Mouse (Mus musculus): ENCODE data around the gene Pla2g4e. TPM values are rescaled to one million over a fixed set of nuclear protein-coding genes. Genes with fewer than 3 reads are reported as not detected.

The Pla2g4e gene
- total RNA-seq (2021) (1 to 10 TPM; 3.5 to 4.0 TPM), polyA plus RNA-seq (2012; rRNA removed) (5.9 and 8.4 TPM in 2 replicates)
- long read RNA-seq, full-length matches to known transcripts: 1 of 5 reads
- long read RNA-seq, partial matches to known transcripts: 2 of 5 reads
- long read RNA-seq, other reads (novel, unspliced or antisense): 2 of 5 reads

GRCm38 (mm10) chr2:120244679-120245420 lies at the start of gene Pla2g4e:
Gene Pla2g4e, minus strand, starts transcription at chr2:120245335.
- intact Hi-C loops (cut with DNase I): no loop called here
- WGBS: 3% methylated on average over 27 of the region's 27 CpGs
- peak within 1 kb of the TSS; percentile 80 for H3K9ac ChIP-seq (ENCODE audit: low read depth, low read length)
- no peaks in the 10 kb centered on the region for H3K27me3 ChIP-seq (ENCODE audit: control insufficient read depth, insufficient read depth, low read length)
- peak; percentile 37 to 42 for DNase-seq
- H3K27ac ChIP-seq: peak within 1 kb of the TSS; percentile 69
- no peaks in the 10 kb centered on the region for H3K4me1 ChIP-seq (ENCODE audit: control insufficient read depth, insufficient read depth, low read length)
- no peaks in the 10 kb centered on the region for H3K36me3 ChIP-seq (ENCODE audit: control insufficient read depth, insufficient read depth, low read length)
- H3K4me3 ChIP-seq: peak within 1 kb of the TSS; percentile 36
- TF ChIP-seq POLR2A (IDR thresholded peaks at IDR 0.05; ENCODE audit: insufficient read depth, low read depth, low read length): peak; percentile 71
- no peak for TF ChIP-seq CTCF (IDR thresholded peaks at IDR 0.05)
- H3K79me2 ChIP-seq (replicated peaks; ENCODE audit: control insufficient read depth, insufficient read depth, low read length): no peaks in the 10 kb centered on the region

GRCm38 (mm10) chr2:120291471-120292078 lies 46.4 kb upstream of the Pla2g4e start:
- intact Hi-C loops (cut with DNase I): no loop called here
- WGBS: 77% methylated on average over 8 of the region's 9 CpGs

GRCm38 (mm10) chr2:120288995-120289394 lies 43.9 kb upstream of the Pla2g4e start, which contains the start of gene Pla2g4d:
Gene Pla2g4d, minus strand, starts transcription at chr2:120289197.
- Histone ChIP-seq H3K27ac (no peak within 1 kb of the TSS), H3K4me1 (ENCODE audit: control insufficient read depth, insufficient read depth, low read length) (no peaks in the 10 kb centered on the region), H3K4me3 (no peak within 1 kb of the TSS), H3K36me3 (ENCODE audit: control insufficient read depth, insufficient read depth, low read length) (no peaks in the 10 kb centered on the region), H3K27me3 (ENCODE audit: control insufficient read depth, insufficient read depth, low read length) (no peaks in the 10 kb centered on the region), H3K79me2 (replicated peaks; ENCODE audit: control insufficient read depth, insufficient read depth, low read length) (no peaks in the 10 kb centered on the region), H3K9ac (ENCODE audit: low read depth, low read length) (no peak within 1 kb of the TSS)
- TF ChIP-seq POLR2A (IDR thresholded peaks at IDR 0.05; ENCODE audit: insufficient read depth, low read depth, low read length) (no peak), CTCF (IDR thresholded peaks at IDR 0.05) (no peak)
- no peak for DNase-seq
- intact Hi-C loops (cut with DNase I): no loop called here
- 57% methylated on average over 5 of the region's 5 CpGs for whole genome bisulfite sequencing

More at GRCm38 (mm10) chr2:120291471-120292078, 46.4 kb upstream of the Pla2g4e start:
- Histone ChIP-seq H3K4me1 (ENCODE audit: control insufficient read depth, insufficient read depth, low read length) (no peaks in the 10 kb centered on the region), H3K27me3 (ENCODE audit: control insufficient read depth, insufficient read depth, low read length) (no peaks in the 10 kb centered on the region), H3K36me3 (ENCODE audit: control insufficient read depth, insufficient read depth, low read length) (no peaks in the 10 kb centered on the region), H3K79me2 (replicated peaks; ENCODE audit: control insufficient read depth, insufficient read depth, low read length) (no peaks in the 10 kb centered on the region), H3K4me3 (no peak overlapping the region), H3K27ac (no peak overlapping the region), H3K9ac (ENCODE audit: low read depth, low read length) (no peak overlapping the region)
- TF ChIP-seq EP300 (IDR thresholded peaks at IDR 0.05; ENCODE audit: insufficient read depth, low read depth, low read length): no peak
- no peak for TF ChIP-seq POLR2A (IDR thresholded peaks at IDR 0.05; ENCODE audit: insufficient read depth, low read depth, low read length)
- TF ChIP-seq CTCF (IDR thresholded peaks at IDR 0.05): no peak
- DNase-seq: no peak

- no peak for DNase-seq
- H3K27ac ChIP-seq: no peak overlapping the region
- H3K4me3 ChIP-seq: no peak overlapping the region
- TF ChIP-seq EP300 (IDR thresholded peaks at IDR 0.05; ENCODE audit: insufficient read depth, low read depth, low read length) (no peak), CTCF (IDR thresholded peaks at IDR 0.05) (no peak), POLR2A (IDR thresholded peaks at IDR 0.05; ENCODE audit: insufficient read depth, low read depth, low read length) (no peak)
- no peaks in the 10 kb centered on the region for H3K79me2 ChIP-seq (replicated peaks; ENCODE audit: control insufficient read depth, insufficient read depth, low read length)
- no peaks in the 10 kb centered on the region for H3K36me3 ChIP-seq (ENCODE audit: control insufficient read depth, insufficient read depth, low read length)
- no peaks in the 10 kb centered on the region for H3K4me1 ChIP-seq (ENCODE audit: control insufficient read depth, insufficient read depth, low read length)
- H3K27me3 ChIP-seq (ENCODE audit: control insufficient read depth, insufficient read depth, low read length): no peaks in the 10 kb centered on the region
- intact Hi-C loops (cut with DNase I): no loop called here
- WGBS: 81% methylated on average over 3 of the region's 3 CpGs
- no peak overlapping the region for H3K9ac ChIP-seq (ENCODE audit: low read depth, low read length)
Observed at GRCm38 (mm10) chr2:120288401-120288800, 43.3 kb upstream of the Pla2g4e start.

- Histone ChIP-seq H3K79me2 (replicated peaks; ENCODE audit: control insufficient read depth, insufficient read depth, low read length) (no peaks in the 10 kb centered on the region), H3K36me3 (ENCODE audit: control insufficient read depth, insufficient read depth, low read length) (no peaks in the 10 kb centered on the region), H3K27me3 (ENCODE audit: control insufficient read depth, insufficient read depth, low read length) (no peaks in the 10 kb centered on the region), H3K27ac (no peak overlapping the region), H3K9ac (ENCODE audit: low read depth, low read length) (no peak overlapping the region), H3K4me1 (ENCODE audit: control insufficient read depth, insufficient read depth, low read length) (no peaks in the 10 kb centered on the region), H3K4me3 (no peak overlapping the region)
- WGBS: 67% methylated on average over 4 of the region's 4 CpGs
- DNase-seq: no peak
- TF ChIP-seq POLR2A (IDR thresholded peaks at IDR 0.05; ENCODE audit: insufficient read depth, low read depth, low read length): no peak
- no peak for TF ChIP-seq EP300 (IDR thresholded peaks at IDR 0.05; ENCODE audit: insufficient read depth, low read depth, low read length)
- TF ChIP-seq CTCF (IDR thresholded peaks at IDR 0.05): no peak
- intact Hi-C loops (cut with DNase I): no loop called here
Observed at GRCm38 (mm10) chr2:120285639-120286038, 40.5 kb upstream of the Pla2g4e start.

GRCm38 (mm10) chr2:120284705-120285104 lies 39.6 kb upstream of the Pla2g4e start:
- H3K9ac ChIP-seq (ENCODE audit: low read depth, low read length): no peak overlapping the region
- H3K4me3 ChIP-seq: no peak overlapping the region
- no peaks in the 10 kb centered on the region for H3K36me3 ChIP-seq (ENCODE audit: control insufficient read depth, insufficient read depth, low read length)
- intact Hi-C loops (cut with DNase I): loop anchor here (5.0 kb wide), 2 partner anchors 112 to 202 kb away; no protein-coding TSS in a partner anchor
- TF ChIP-seq EP300 (IDR thresholded peaks at IDR 0.05; ENCODE audit: insufficient read depth, low read depth, low read length) (no peak), CTCF (IDR thresholded peaks at IDR 0.05) (no peak), POLR2A (IDR thresholded peaks at IDR 0.05; ENCODE audit: insufficient read depth, low read depth, low read length) (no peak)
- H3K27ac ChIP-seq: no peak overlapping the region
- H3K4me1 ChIP-seq (ENCODE audit: control insufficient read depth, insufficient read depth, low read length): no peaks in the 10 kb centered on the region
- H3K79me2 ChIP-seq (replicated peaks; ENCODE audit: control insufficient read depth, insufficient read depth, low read length): no peaks in the 10 kb centered on the region
- no peak for DNase-seq
- H3K27me3 ChIP-seq (ENCODE audit: control insufficient read depth, insufficient read depth, low read length): no peaks in the 10 kb centered on the region

Data from heart, adult 2 months (tissue).